Mouse (Mus musculus) neural tube, embryonic 11.5 days (tissue): Measurements from ENCODE around the gene Tlk2. TPM values are rescaled to one million over a fixed set of nuclear protein-coding genes. Genes with fewer than 3 reads are reported as not detected.

ENCODE experiments used
- polyA plus RNA-seq: library from polyadenylated mRNA; unstranded; fragments of >200 nt; fragmentation: Nextera tagmentation; extraction: Ambion mirVana; gene quantifications from 2 replicates; pipeline ENCODE4 v1.2.1, GENCODE M21; 2014

Tlk2 gene
- polyA plus RNA-seq, 1 experiment from 2014 or later: 25.9 TPM

Other genes starting within 250 kb of the Tlk2 start
- gene Efcab3, start 115.2 kb upstream of the Tlk2 start, polyA plus RNA-seq: 0.22 TPM in 1 of 2 replicates, not detected in the other
- 33.1 and 38.1 TPM in 2 replicates for gene Mettl2, start 52.4 kb upstream of the Tlk2 start, polyA plus RNA-seq
- not detected in 2 replicates for gene Gm10842, start 31.9 kb upstream of the Tlk2 start, polyA plus RNA-seq
- 9.3 and 10.7 TPM in 2 replicates for gene Mrc2, start 113.8 kb downstream of the Tlk2 start, polyA plus RNA-seq